Mouse (Mus musculus) CH12.LX (cell line): ENCODE data around the gene Timp3. TPM values are rescaled to one million over a fixed set of nuclear protein-coding genes. Genes with fewer than 3 reads are reported as not detected.

Experiments used
- DNase-seq: peaks from one replicate; pipeline ENCODE4 v3.0.0-alpha.2; 2013; ENCODE audit errors: extremely low read depth
- H3K27ac ChIP-seq: 2 replicates; pipeline ENCODE4 v1.5.1; 2012; ENCODE audit warnings: low read depth, mild to moderate bottlenecking, control low read depth, moderate library complexity; ENCODE audit not compliant: insufficient read depth
- H3K27me3 ChIP-seq: replicated peaks from 2 replicates; pipeline ENCODE3; 2012; ENCODE audit warnings: inconsistent platforms
- H3K36me3 ChIP-seq, 2 experiments: replicated peaks in 1 of 2; 2 replicates each; pipeline versions ENCODE3 to v1.6.1; 2012; ENCODE audit warnings: inconsistent platforms in 1 of 2, low read length in 1 of 2, mild to moderate bottlenecking in 1 of 2, mixed read lengths in 1 of 2, moderate library complexity in 1 of 2; ENCODE audit not compliant: control insufficient read depth in 1 of 2, insufficient read depth in 1 of 2
- H3K4me1 ChIP-seq, 2 experiments: 2 replicates each; pipeline ENCODE4 v1.6.1; 2012; ENCODE audit warnings: inconsistent platforms in 1 of 2, moderate library complexity in 1 of 2; ENCODE audit not compliant: insufficient read depth in 2 of 2, control insufficient read depth in 1 of 2
- H3K4me2 ChIP-seq: 2 replicates; pipeline ENCODE4 v1.6.1; 2012; ENCODE audit warnings: low read depth, mild to moderate bottlenecking, control low read depth; ENCODE audit not compliant: poor library complexity, insufficient read depth, severe bottlenecking
- H3K4me3 ChIP-seq, 3 experiments: fragments of 150-350 bp in 1 of 3; sonication (generic) in 1 of 3; replicated peaks in 1 of 3; 2 replicates each; pipeline versions ENCODE3 to v1.5.1; 2011 to 2012; ENCODE audit warnings: low read depth in 2 of 3, low read length in 2 of 3, mild to moderate bottlenecking in 2 of 3, moderate library complexity in 2 of 3, control low read depth in 1 of 3, improper control_type of control experiment in 1 of 3, inconsistent platforms in 1 of 3, mixed read lengths in 1 of 3; ENCODE audit not compliant: poor library complexity in 1 of 3
- H3K79me2 ChIP-seq: replicated peaks from 2 replicates; pipeline ENCODE4 v1.6.1; 2012; ENCODE audit warnings: mild to moderate bottlenecking, moderate library complexity; ENCODE audit not compliant: control insufficient read depth, poor library complexity, insufficient read depth, severe bottlenecking; ENCODE audit errors: extremely low read depth
- H3K9ac ChIP-seq: 2 replicates; pipeline ENCODE4 v1.6.1; 2012; ENCODE audit warnings: low read depth, mild to moderate bottlenecking, control low read depth, moderate library complexity; ENCODE audit not compliant: insufficient read depth
- H3K9me3 ChIP-seq: replicated peaks from 2 replicates; pipeline ENCODE3; 2012; ENCODE audit warnings: low read length, inconsistent platforms, mixed read lengths
- BHLHE40 ChIP-seq: IDR thresholded peaks from 2 replicates; pipeline ENCODE4 v1.6.1; 2011; ENCODE audit warnings: mild to moderate bottlenecking, low read depth, low read length, improper control_type of control experiment
- CHD1 ChIP-seq: IDR thresholded peaks from 2 replicates; pipeline ENCODE4 v1.6.1; 2012; ENCODE audit warnings: low read depth, low read length, improper control_type of control experiment, inconsistent platforms
- CHD2 ChIP-seq: IDR thresholded peaks from 2 replicates; pipeline ENCODE4 v1.6.1; 2011; ENCODE audit warnings: low read length, improper control_type of control experiment
- CTCF ChIP-seq, 2 experiments: IDR thresholded peaks in 1 of 2; conservative IDR thresholded peaks in 1 of 2; 2 replicates each; pipeline ENCODE4 v1.5.1; 2011 to 2012; ENCODE audit warnings: low read depth in 2 of 2, low read length in 2 of 2, improper control_type of control experiment in 1 of 2, inconsistent platforms in 1 of 2, mild to moderate bottlenecking in 1 of 2, moderate library complexity in 1 of 2
- E2F4 ChIP-seq: IDR thresholded peaks from 2 replicates; pipeline ENCODE4 v1.6.1; 2011; ENCODE audit warnings: low read depth, low read length, improper control_type of control experiment; ENCODE audit not compliant: insufficient replicate concordance
- EP300 ChIP-seq: IDR thresholded peaks from 2 replicates; pipeline ENCODE4 v1.6.1; 2011; ENCODE audit warnings: low read length, improper control_type of control experiment
- IRF4 ChIP-seq: IDR thresholded peaks from 2 replicates; pipeline ENCODE4 v1.6.1; 2014; ENCODE audit warnings: low read depth, mild to moderate bottlenecking, inconsistent platforms, low read length, improper control_type of control experiment
- JUND ChIP-seq: conservative IDR thresholded peaks from 2 replicates; pipeline ENCODE4 v1.6.1; 2011; ENCODE audit warnings: low read depth, low read length, improper control_type of control experiment
- KAT2A ChIP-seq: IDR thresholded peaks from 2 replicates; pipeline ENCODE4 v1.6.1; 2012; ENCODE audit warnings: low read length, improper control_type of control experiment, inconsistent platforms; ENCODE audit not compliant: insufficient replicate concordance
- MAX ChIP-seq: IDR thresholded peaks from 2 replicates; pipeline ENCODE4 v1.6.1; 2011; ENCODE audit warnings: low read length, improper control_type of control experiment
- MEF2A ChIP-seq: IDR thresholded peaks from 2 replicates; pipeline ENCODE4 v1.6.1; 2014; ENCODE audit warnings: low read depth, mild to moderate bottlenecking, inconsistent platforms, low read length, improper control_type of control experiment, borderline replicate concordance
- NRF1 ChIP-seq: IDR thresholded peaks from 2 replicates; pipeline ENCODE4 v1.6.1; 2014; ENCODE audit warnings: low read depth, mild to moderate bottlenecking, inconsistent platforms, low read length, improper control_type of control experiment, moderate library complexity
- PAX5 ChIP-seq: IDR thresholded peaks from 2 replicates; pipeline ENCODE4 v1.6.1; 2012; ENCODE audit warnings: low read length, inconsistent platforms, mixed read lengths
- POLR2A ChIP-seq: IDR thresholded peaks from 2 replicates; pipeline ENCODE4 v1.6.1; 2011; ENCODE audit warnings: low read depth, mild to moderate bottlenecking, improper control_type of control experiment, low read length
- POLR2AphosphoS2 ChIP-seq: IDR thresholded peaks from 2 replicates; pipeline ENCODE4 v1.6.1; 2011; ENCODE audit warnings: low read depth, low read length, improper control_type of control experiment
- RAD21 ChIP-seq: IDR thresholded peaks from 2 replicates; pipeline ENCODE4 v1.6.1; 2011; ENCODE audit warnings: low read depth, mild to moderate bottlenecking, low read length, improper control_type of control experiment, moderate library complexity
- SIN3A ChIP-seq: IDR thresholded peaks from 2 replicates; pipeline ENCODE4 v1.6.1; 2012; ENCODE audit warnings: low read length, improper control_type of control experiment, inconsistent platforms
- UBTF ChIP-seq: IDR thresholded peaks from 2 replicates; pipeline ENCODE4 v1.6.1; 2012; ENCODE audit warnings: low read depth, mild to moderate bottlenecking, inconsistent platforms, low read length, improper control_type of control experiment, moderate library complexity
- USF2 ChIP-seq: conservative IDR thresholded peaks from 2 replicates; pipeline ENCODE4 v1.6.1; 2011; ENCODE audit warnings: low read depth, low read length, improper control_type of control experiment
- ZC3H11A ChIP-seq: IDR thresholded peaks from 2 replicates; pipeline ENCODE4 v1.6.1; 2012; ENCODE audit warnings: low read depth, mild to moderate bottlenecking, inconsistent platforms, low read length, improper control_type of control experiment
- ZNF384 ChIP-seq: IDR thresholded peaks from 2 replicates; pipeline ENCODE4 v1.6.1; 2012; ENCODE audit warnings: low read depth, low read length, improper control_type of control experiment, inconsistent platforms
- dilution Hi-C: fragments of 300-500 bp; cut with MboI; formaldehyde crosslinking; loops from 2 replicates; pipeline ENCODE4 v1.14.3; 2020; ENCODE audit warnings: low sequenced_read_pairs; ENCODE audit not compliant: extremely low pct_unique_long_range_greater_than_20kb, extremely low pct_ligation_motif_present
- in situ Hi-C: fragments of 300-500 bp; cut with MboI; formaldehyde crosslinking; loops from 3 replicates; pipeline ENCODE4 v1.14.3; 2019; ENCODE audit warnings: low sequenced_read_pairs, low pct_ligation_motif_present, low pct_unique_long_range_greater_than_20kb, mixed read lengths
- polyA plus RNA-seq: library from polyadenylated mRNA; unstranded; fragments of >175 nt; gene quantifications from 2 replicates; pipeline ENCODE4 v1.2.1, GENCODE M21; 2012; ENCODE audit warnings: low read depth; ENCODE audit not compliant: insufficient read length
- total RNA-seq, 2 experiments: library from RNA; depleted of rRNA; stranded (reverse); fragments of 300-350 nt in 1 of 2; fragments of >200 nt in 1 of 2; gene quantifications; 2 replicates each; pipeline ENCODE4 v1.2.3; 2012 to 2014

Timp3 gene
- total and polyA plus RNA-seq, 3 experiments: 0.09 to 0.17 TPM; not detected in 1

GRCm38 (mm10) chr10:86275585-86275984, 24.6 kb upstream of the Timp3 start:
- H3K27ac ChIP-seq: no peak overlapping the region
- H3K4me2 ChIP-seq: no peak overlapping the region
- H3K79me2 ChIP-seq: no peaks in the 10 kb centered on the region
- no peaks in the 10 kb centered on the region for H3K36me3 ChIP-seq
- H3K4me1 ChIP-seq: no peaks in the 10 kb centered on the region
- no peaks in the 10 kb centered on the region for H3K9me3 ChIP-seq
- H3K27me3 ChIP-seq: no peaks in the 10 kb centered on the region
- H3K9ac ChIP-seq: no peak overlapping the region
- dilution Hi-C loops (no loop called here), in situ Hi-C loops (no loop called here)
- no peak for DNase-seq
- TF ChIP-seq MAX: no peak
- no peak for TF ChIP-seq PAX5
- TF ChIP-seq UBTF: no peak
- no peak for TF ChIP-seq IRF4
- H3K4me3 ChIP-seq: no peak overlapping the region

DNA sequence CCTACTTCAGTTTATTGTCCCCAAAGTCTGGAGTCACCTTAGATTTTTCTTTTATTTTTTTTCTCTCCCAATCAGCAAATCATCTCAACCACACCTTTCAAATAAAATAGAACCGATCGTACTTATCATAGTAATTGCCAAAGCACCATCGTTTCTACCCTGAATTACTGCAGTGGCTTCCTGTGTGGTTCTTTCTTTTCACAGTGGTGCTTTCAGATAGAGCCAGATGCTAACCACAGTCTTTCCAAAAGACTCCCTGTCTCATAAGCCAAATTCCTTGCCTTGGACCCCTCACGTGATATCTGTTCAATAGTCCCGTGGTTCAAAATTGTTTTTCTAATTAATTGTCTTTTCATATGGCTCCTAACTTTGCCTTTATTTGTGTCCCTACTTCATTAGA, 22.8 kb upstream of the Timp3 start:
- TF ChIP-seq RAD21 (no peak), POLR2A (no peak), ZNF384 (no peak), JUND (no peak), MEF2A (no peak), CTCF (conservative IDR thresholded peaks at IDR 0.05 in 1 of 2, IDR thresholded peaks at IDR 0.05 in 1 of 2; ENCODE audit: low read depth in 2 of 2, low read length in 2 of 2) (no peak), IRF4 (no peak), E2F4 (no peak), POLR2AphosphoS2 (no peak), ZC3H11A (no peak), CHD1 (no peak), USF2 (no peak), BHLHE40 (no peak), EP300 (no peak), CHD2 (no peak), NRF1 (no peak), SIN3A (no peak), KAT2A (no peak), PAX5 (no peak)
- dilution Hi-C loops (no loop called here), in situ Hi-C loops (no loop called here)
- no peaks in the 10 kb centered on the region for H3K9me3 ChIP-seq
- H3K4me2 ChIP-seq: no peak overlapping the region
- H3K4me3 ChIP-seq: no peak overlapping the region
- no peak for DNase-seq
- no peaks in the 10 kb centered on the region for H3K79me2 ChIP-seq
- H3K27ac ChIP-seq: no peak overlapping the region
- no peak overlapping the region for H3K9ac ChIP-seq
- no peaks in the 10 kb centered on the region for H3K27me3 ChIP-seq
- H3K36me3 ChIP-seq: peaks cover 0 to 5% of the 10 kb centered on the region in 2 experiments
- no peaks in the 10 kb centered on the region for H3K4me1 ChIP-seq
